Mouse (Mus musculus): ENCODE results near the gene Ovca2.

Ovca2 gene

GRCm38 (mm10) chr11:75152603-75153557 lies 25.8 kb downstream of the Ovca2 start:
- DNase-seq = no peak

GRCm38 (mm10) chr11:75150346-75150745 lies 28.3 kb downstream of the Ovca2 start:
- DNase-seq = no peak

- DNase-seq = no peak
These were observed 30.2 kb downstream of the Ovca2 start for GRCm38 (mm10) chr11:75148332-75149035.

- DNase-seq = no peak
These were observed 30.8 kb downstream of the Ovca2 start for GRCm38 (mm10) chr11:75147846-75148168.

GRCm38 (mm10) chr11:75147106-75147845 lies 31.4 kb downstream of the Ovca2 start:
- no peak for DNase-seq

GRCm38 (mm10) chr11:75145841-75146240 lies 32.8 kb downstream of the Ovca2 start:
- no peak for DNase-seq

GRCm38 (mm10) chr11:75142749-75143148 lies 35.9 kb downstream of the Ovca2 start:
- no peak for DNase-seq

GRCm38 (mm10) chr11:75141913-75142312 lies 36.7 kb downstream of the Ovca2 start:
- DNase-seq = no peak

- DNase-seq = no peak
These were observed 37.6 kb downstream of the Ovca2 start for GRCm38 (mm10) chr11:75141038-75141437.

- no peak for DNase-seq
These were observed 38.2 kb downstream of the Ovca2 start for GRCm38 (mm10) chr11:75140431-75140830.

GRCm38 (mm10) chr11:75139122-75139963 lies 39.3 kb downstream of the Ovca2 start:
- DNase-seq = no peak

GRCm38 (mm10) chr11:75136666-75137398 lies 41.8 kb downstream of the Ovca2 start:
- DNase-seq = no peak

- DNase-seq = no peak
These were observed 43.3 kb downstream of the Ovca2 start for GRCm38 (mm10) chr11:75135358-75135757.

- no peak for DNase-seq
These were observed 44.1 kb downstream of the Ovca2 start for GRCm38 (mm10) chr11:75134485-75135068.

GRCm38 (mm10) chr11:75133951-75134350 lies 44.7 kb downstream of the Ovca2 start:
- no peak for DNase-seq

GRCm38 (mm10) chr11:75133391-75133790 lies 45.2 kb downstream of the Ovca2 start:
- no peak for DNase-seq

GRCm38 (mm10) chr11:75132278-75132677 lies 46.4 kb downstream of the Ovca2 start:
- DNase-seq = no peak

GRCm38 (mm10) chr11:75131300-75131699 lies 47.3 kb downstream of the Ovca2 start:
- no peak for DNase-seq

GRCm38 (mm10) chr11:75129481-75129880 lies 49.2 kb downstream of the Ovca2 start:
- DNase-seq = no peak

- DNase-seq = no peak
These were observed 52.3 kb downstream of the Ovca2 start for GRCm38 (mm10) chr11:75126384-75126783.
